Comparison of ENCODE assay signal across 8 mouse cellular contexts in the genomic region with DNA sequence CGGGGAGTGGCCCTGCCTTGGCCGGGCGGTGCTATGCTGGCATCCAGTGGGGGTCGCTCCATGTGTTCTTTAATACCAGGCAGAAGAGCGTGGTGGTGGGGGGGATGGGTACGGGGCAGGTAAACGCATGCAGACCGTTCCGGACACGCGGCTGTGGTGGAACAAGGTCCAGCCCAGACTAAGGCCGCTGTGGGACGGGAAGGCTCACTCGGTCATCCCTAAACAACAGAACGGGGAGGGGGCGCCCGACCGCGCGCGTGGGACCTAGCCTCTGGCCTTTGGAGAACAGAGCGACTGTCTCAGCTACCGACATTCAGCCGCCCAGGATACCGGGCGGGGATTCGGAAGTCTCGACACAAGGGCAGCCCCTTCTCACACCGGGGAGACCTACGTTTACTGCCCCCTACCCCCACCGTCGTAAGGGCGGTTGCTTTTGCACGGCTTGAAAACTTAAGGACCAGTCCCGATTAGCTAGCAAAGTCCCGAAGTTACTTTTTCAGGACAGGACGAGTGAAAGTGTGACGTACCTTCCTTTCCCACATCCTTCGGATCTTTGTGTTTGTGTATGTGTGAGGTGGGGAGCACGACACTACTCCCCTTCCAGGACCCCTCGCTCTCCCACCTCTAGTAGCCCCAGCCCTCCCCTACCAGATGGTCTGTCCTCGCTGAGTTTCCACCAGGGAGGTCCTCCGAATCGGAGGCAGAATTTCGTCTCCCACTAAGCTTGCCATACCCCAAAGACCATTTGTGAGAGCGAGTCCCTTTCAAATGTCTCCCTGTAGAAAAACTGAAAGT. TPM values are rescaled to one million over a fixed set of nuclear protein-coding genes. Genes with fewer than 3 reads are reported as not detected.
DNase-seq lines count a peak whose midpoint lies in the region; ATAC-seq and TF ChIP-seq lines count a peak whose summit lies in the region.

No protein-coding gene starts in this region.

- peak overlapping the region; percentile 44 for H3K27ac ChIP-seq in ES-E14 (ENCODE audit: insufficient read depth, low read depth, low read length, poor library complexity, severe bottlenecking)
- peak overlapping the region; percentile 92 for H3K27ac ChIP-seq in intestine, embryonic 15.5 days
- H3K27ac ChIP-seq in liver, embryonic 13.5 days = peak overlapping the region; percentile 79
- no peak overlapping the region for H3K27ac ChIP-seq in neural tube, embryonic 11.5 days (ENCODE audit: low read depth, low read length)

- under 1% methylated on average over 46 of the region's 46 CpGs for WGBS in intestine, embryonic 15.5 days
- WGBS in liver, embryonic 13.5 days (ENCODE audit: insufficient replicate concordance) = under 1% methylated on average over 46 of the region's 46 CpGs
- under 1% methylated on average over 46 of the region's 46 CpGs for WGBS in neural tube, embryonic 11.5 days

- H3K9me3 ChIP-seq in ES-E14 (ENCODE audit: control insufficient read depth, insufficient read depth, low read depth, low read length) = no peaks in the 10 kb centered on the region
- no peaks in the 10 kb centered on the region for H3K9me3 ChIP-seq in intestine, embryonic 15.5 days
- H3K9me3 ChIP-seq in liver, embryonic 13.5 days (replicated peaks) = no peaks in the 10 kb centered on the region
- H3K9me3 ChIP-seq in neural tube, embryonic 11.5 days (ENCODE audit: control insufficient read depth, low read length) = no peaks in the 10 kb centered on the region

- peak overlapping the region; percentile 95 for H3K4me2 ChIP-seq in intestine, embryonic 15.5 days (replicated peaks)
- peak overlapping the region; percentile 97 for H3K4me2 ChIP-seq in liver, embryonic 13.5 days
- peak overlapping the region; percentile 89 for H3K4me2 ChIP-seq in neural tube, embryonic 11.5 days (ENCODE audit: low read depth)

- peaks cover 3% of the 10 kb centered on the region for H3K36me3 ChIP-seq in ES-E14 (ENCODE audit: control insufficient read depth, insufficient read depth, low read length, poor library complexity, severe bottlenecking)
- no peaks in the 10 kb centered on the region for H3K36me3 ChIP-seq in intestine, embryonic 15.5 days
- H3K36me3 ChIP-seq in liver, embryonic 13.5 days = peaks cover 13% of the 10 kb centered on the region
- H3K36me3 ChIP-seq in neural tube, embryonic 11.5 days (ENCODE audit: control insufficient read depth, insufficient read depth, low read length) = no peaks in the 10 kb centered on the region

- DNase-seq in 416B (ENCODE audit: low read depth) = peak; percentile 85
- DNase-seq in ES-E14 (ENCODE audit: low read depth, low spot score) = no peak
- peak; percentile 19 to 40 for DNase-seq in cerebellum, postnatal 4 days (ENCODE audit: low spot score in 2 of 2)
- peak; percentile 29 for DNase-seq in liver, embryonic 13.5 days
- DNase-seq in neural tube, embryonic 11.5 days (ENCODE audit: low spot score) = peak; percentile 66
- DNase-seq in urinary bladder, postnatal 36 days (ENCODE audit: low spot score in 2 of 2) = peak; percentile 38 to 39

- H3K4me3 ChIP-seq in ES-E14 (ENCODE audit: insufficient read depth in 1 of 2, low read depth in 1 of 2, low read length in 2 of 2, poor library complexity in 1 of 2, severe bottlenecking in 1 of 2) = peak overlapping the region; percentile 70 to 72
- H3K4me3 ChIP-seq in intestine, embryonic 15.5 days (replicated peaks) = peak overlapping the region; percentile 83
- H3K4me3 ChIP-seq in liver, embryonic 13.5 days (replicated peaks) = peak overlapping the region; percentile 73
- H3K4me3 ChIP-seq in neural tube, embryonic 11.5 days (ENCODE audit: low read depth, low read length) = peak overlapping the region; percentile 57

- peak; percentile 26 for ATAC-seq in granulocyte monocyte progenitor cell, adult 5-6 weeks (replicated peaks; ENCODE audit: poor library complexity, severe bottlenecking)
- ATAC-seq in intestine, embryonic 15.5 days = peak; percentile 60
- ATAC-seq in liver, embryonic 13.5 days (ENCODE audit: low read depth) = peak; percentile 29
- ATAC-seq in neural tube, embryonic 11.5 days (ENCODE audit: insufficient read depth, low FRiP score, low TSS enrichment) = peak; percentile 57

- H3K27me3 ChIP-seq in intestine, embryonic 15.5 days (replicated peaks) = no peaks in the 10 kb centered on the region
- peaks cover 9% of the 10 kb centered on the region; the same call in 1 of the 2 replicates for H3K27me3 ChIP-seq in liver, embryonic 13.5 days
- H3K27me3 ChIP-seq in neural tube, embryonic 11.5 days (ENCODE audit: control insufficient read depth, insufficient read depth, low read length) = peaks cover 16% of the 10 kb centered on the region; the same call in 1 of the 2 replicates

- H3K4me1 ChIP-seq in ES-E14 (ENCODE audit: control insufficient read depth in 2 of 2, insufficient read depth in 2 of 2, low read length in 2 of 2, poor library complexity in 1 of 2) = peaks cover 0 to 2% of the 10 kb centered on the region in 2 experiments; a peak in 1 of 4 replicates
- H3K4me1 ChIP-seq in intestine, embryonic 15.5 days (replicated peaks) = no peaks in the 10 kb centered on the region
- H3K4me1 ChIP-seq in liver, embryonic 13.5 days (replicated peaks) = peaks cover 19% of the 10 kb centered on the region
- H3K4me1 ChIP-seq in neural tube, embryonic 11.5 days (ENCODE audit: control insufficient read depth, insufficient read depth, low read length) = 0 out of 2 replicates have a peak, but pooled peaks cover 3% of the 10 kb centered on the region

- in situ Hi-C loops in ES-E14 (cut with MboI; ENCODE audit: low sequenced_read_pairs in 2 of 2, unreplicated experiment in 2 of 2) = no loop called here

- peak overlapping the region; percentile 77 for H3K9ac ChIP-seq in ES-E14 (ENCODE audit: insufficient read depth, low read depth, low read length, poor library complexity, severe bottlenecking)
- H3K9ac ChIP-seq in intestine, embryonic 15.5 days = peak overlapping the region; percentile 84
- H3K9ac ChIP-seq in liver, embryonic 13.5 days = peak overlapping the region; percentile 79
- peak overlapping the region; percentile 23 for H3K9ac ChIP-seq in neural tube, embryonic 11.5 days (ENCODE audit: low read length)

TF ChIP-seq in ES-E14, 5 proteins besides CTCF, POLR2A, EP300 and RAD21:
- no peak for TF ChIP-seq ZNF384 (IDR thresholded peaks at IDR 0.05; ENCODE audit: low read depth, low read length)
- TF ChIP-seq MAFK (IDR thresholded peaks at IDR 0.05; ENCODE audit: insufficient read depth, low read depth, low read length) = no peak

RNA-seq across cellular contexts. Expression of gene Cdk6, which starts 1.7 kb away (rescaled TPM):
- 34.1 and 47.9 TPM in 2 replicates for total RNA-seq in ES-E14 (2012; rRNA removed)
- 278 and 308 TPM in 2 replicates for total RNA-seq in granulocyte monocyte progenitor cell, adult 5-6 weeks (2014; fragmentation: Nextera tagmentation)
- 207 and 253 TPM in 2 replicates for total RNA-seq in granulocyte monocyte progenitor cell, adult 5-6 weeks (2017)
- polyA plus RNA-seq in intestine, embryonic 15.5 days (2015; fragmentation: Nextera tagmentation; extraction: Ambion mirVana) = 30.1 and 32.6 TPM in 2 replicates
- 23.0 and 26.0 TPM in 2 replicates for polyA plus RNA-seq in liver, embryonic 13.5 days (2015; fragmentation: Nextera tagmentation; extraction: Ambion mirVana)
- polyA plus RNA-seq in neural tube, embryonic 11.5 days (2014; fragmentation: Nextera tagmentation; extraction: Ambion mirVana) = 12.2 and 14.1 TPM in 2 replicates

Comparison
In these comparisons a context has a peak if more than half of its experiments do, and no peak if none do; other contexts are left out.
1. H3K9ac ChIP-seq: peak in every context shown above with its lines; median percentile 84 in intestine, embryonic 15.5 days; 79 in liver, embryonic 13.5 days; 77 in ES-E14; 23 in neural tube, embryonic 11.5 days.